Mouse (Mus musculus) gastrocnemius, adult 18-20 months (tissue): Measurements from ENCODE around the gene Prdm1. TPM values are rescaled to one million over a fixed set of nuclear protein-coding genes. Genes with fewer than 3 reads are reported as not detected.

Experiments used
- DNase-seq: peaks from one replicate; pipeline ENCODE4 v3.0.0; 2021; ENCODE audit warnings: low spot score
- long read RNA-seq, 2 experiments: library from polyadenylated mRNA; stranded (forward); transcript quantifications; one replicate each; pipeline ENCODE4 v2.0.0; 2021
- total RNA-seq, 2 experiments: library from RNA; stranded (reverse); gene quantifications; 2 replicates each; pipeline ENCODE4 v1.2.3; 2021

The Prdm1 gene
- under 1 TPM; 0.16 to 0.43 TPM for total RNA-seq
- long read RNA-seq, experiment 1: 0 reads
- long read RNA-seq, experiment 2: 0 reads

- DNase-seq: no peak
Observed at GRCm38 (mm10) chr10:44528291-44529082, at the start of gene Prdm1. Gene Prdm1, minus strand, starts transcription at chr10:44528501.

- DNase-seq: no peak
Observed at GRCm38 (mm10) chr10:44565971-44566370, 37.7 kb upstream of the Prdm1 start.

GRCm38 (mm10) chr10:44565109-44565508 is 36.8 kb upstream of the Prdm1 start:
- no peak for DNase-seq

- DNase-seq: no peak
Observed at GRCm38 (mm10) chr10:44556845-44557244, 28.5 kb upstream of the Prdm1 start.

GRCm38 (mm10) chr10:44555317-44555716 is 27.0 kb upstream of the Prdm1 start:
- DNase-seq: no peak

- no peak for DNase-seq
Observed at GRCm38 (mm10) chr10:44553648-44554047, 25.3 kb upstream of the Prdm1 start.

GRCm38 (mm10) chr10:44539033-44539578 is 10.8 kb upstream of the Prdm1 start:
- no peak for DNase-seq

GRCm38 (mm10) chr10:44538137-44538536 is 9.8 kb upstream of the Prdm1 start:
- no peak for DNase-seq

GRCm38 (mm10) chr10:44530067-44530360 is 1.7 kb upstream of the Prdm1 start:
- no peak for DNase-seq

GRCm38 (mm10) chr10:44529218-44530066 is 1.1 kb upstream of the Prdm1 start:
- DNase-seq: peak; percentile 73

GRCm38 (mm10) chr10:44527651-44528050 is 650 bp downstream of the Prdm1 start:
- DNase-seq: no peak

GRCm38 (mm10) chr10:44526751-44527591 is 1.3 kb downstream of the Prdm1 start:
- no peak for DNase-seq

GRCm38 (mm10) chr10:44520189-44520588 is 8.1 kb downstream of the Prdm1 start:
- DNase-seq: no peak

GRCm38 (mm10) chr10:44518631-44519030 is 9.7 kb downstream of the Prdm1 start:
- no peak for DNase-seq

- DNase-seq: no peak
Observed at GRCm38 (mm10) chr10:44513108-44513507, 15.2 kb downstream of the Prdm1 start.

- no peak for DNase-seq
Observed at GRCm38 (mm10) chr10:44511029-44511428, 17.3 kb downstream of the Prdm1 start.

- DNase-seq: no peak
Observed at GRCm38 (mm10) chr10:44508649-44509048, 19.7 kb downstream of the Prdm1 start.

- no peak for DNase-seq
Observed at GRCm38 (mm10) chr10:44507984-44508383, 20.3 kb downstream of the Prdm1 start.

- no peak for DNase-seq
Observed at GRCm38 (mm10) chr10:44502891-44503290, 25.4 kb downstream of the Prdm1 start.

GRCm38 (mm10) chr10:44499897-44500519 is 28.3 kb downstream of the Prdm1 start:
- no peak for DNase-seq
